Mouse (Mus musculus): ENCODE measurements around the gene Il27ra. TPM values are rescaled to one million over a fixed set of nuclear protein-coding genes. Genes with fewer than 3 reads are reported as not detected.

Il27ra gene
- polyA plus RNA-seq, 1 experiment from 2014 or later = 0.23 TPM

- ATAC-seq (ENCODE audit: low FRiP score) (peak; percentile 13; the same call in 1 of the 2 replicates), DNase-seq (ENCODE audit: low spot score, missing footprints) (peak; percentile 98)
- Histone ChIP-seq H3K4me3 (ENCODE audit: low read depth, low read length) (no peak overlapping the region), H3K9ac (ENCODE audit: low read length) (no peak overlapping the region), H3K4me1 (ENCODE audit: control insufficient read depth, insufficient read depth, low read length) (0 out of 2 replicates have a peak, but pooled peaks cover 4% of the 10 kb centered on the region), H3K36me3 (ENCODE audit: control insufficient read depth, insufficient read depth, low read length) (no peaks in the 10 kb centered on the region), H3K9me3 (ENCODE audit: control insufficient read depth, low read length) (no peaks in the 10 kb centered on the region), H3K4me2 (no peak overlapping the region), H3K27me3 (ENCODE audit: control insufficient read depth, insufficient read depth, low read length) (peaks cover 28% of the 10 kb centered on the region), H3K27ac (ENCODE audit: low read depth, low read length) (no peak overlapping the region)
- WGBS = 11% methylated on average over 5 of the region's 5 CpGs
Observed at GRCm38 (mm10) chr8:84039050-84039449, 3.3 kb downstream of the Il27ra start.

GRCm38 (mm10) chr8:84038015-84038414 lies 4.4 kb downstream of the Il27ra start:
- H3K9me3 ChIP-seq (ENCODE audit: control insufficient read depth, low read length) = no peaks in the 10 kb centered on the region
- no peak overlapping the region for H3K4me3 ChIP-seq (ENCODE audit: low read depth, low read length)
- ATAC-seq (ENCODE audit: low FRiP score) (no peak), DNase-seq (ENCODE audit: low spot score, missing footprints) (no peak)
- no peak overlapping the region for H3K9ac ChIP-seq (ENCODE audit: low read length)
- peaks cover 17% of the 10 kb centered on the region for H3K27me3 ChIP-seq (ENCODE audit: control insufficient read depth, insufficient read depth, low read length)
- 82% methylated on average over 5 of the region's 5 CpGs for WGBS
- no peak overlapping the region for H3K4me2 ChIP-seq
- no peak overlapping the region for H3K27ac ChIP-seq (ENCODE audit: low read depth, low read length)
- no peaks in the 10 kb centered on the region for H3K36me3 ChIP-seq (ENCODE audit: control insufficient read depth, insufficient read depth, low read length)
- H3K4me1 ChIP-seq (ENCODE audit: control insufficient read depth, insufficient read depth, low read length) = 0 out of 2 replicates have a peak, but pooled peaks cover 4% of the 10 kb centered on the region

- DNase-seq (ENCODE audit: low spot score, missing footprints) (no peak), ATAC-seq (ENCODE audit: low FRiP score) (no peak)
- no peaks in the 10 kb centered on the region for H3K36me3 ChIP-seq (ENCODE audit: control insufficient read depth, insufficient read depth, low read length)
- H3K4me3 ChIP-seq (ENCODE audit: low read depth, low read length) = no peak overlapping the region
- no peak overlapping the region for H3K4me2 ChIP-seq
- H3K9ac ChIP-seq (ENCODE audit: low read length) = no peak overlapping the region
- peaks cover 8% of the 10 kb centered on the region for H3K27me3 ChIP-seq (ENCODE audit: control insufficient read depth, insufficient read depth, low read length)
- H3K27ac ChIP-seq (ENCODE audit: low read depth, low read length) = no peak overlapping the region
- H3K9me3 ChIP-seq (ENCODE audit: control insufficient read depth, low read length) = no peaks in the 10 kb centered on the region
- no peaks in the 10 kb centered on the region for H3K4me1 ChIP-seq (ENCODE audit: control insufficient read depth, insufficient read depth, low read length)
- 80% methylated on average over 4 of the region's 4 CpGs for WGBS
Observed at GRCm38 (mm10) chr8:84032777-84033176, 9.6 kb downstream of the Il27ra start.

- Histone ChIP-seq H3K4me3 (ENCODE audit: low read depth, low read length) (no peak overlapping the region), H3K4me2 (no peak overlapping the region), H3K27ac (ENCODE audit: low read depth, low read length) (no peak overlapping the region), H3K36me3 (ENCODE audit: control insufficient read depth, insufficient read depth, low read length) (no peaks in the 10 kb centered on the region), H3K9me3 (ENCODE audit: control insufficient read depth, low read length) (no peaks in the 10 kb centered on the region), H3K4me1 (ENCODE audit: control insufficient read depth, insufficient read depth, low read length) (peaks cover 3% of the 10 kb centered on the region; the same call in 1 of the 2 replicates), H3K9ac (ENCODE audit: low read length) (no peak overlapping the region), H3K27me3 (ENCODE audit: control insufficient read depth, insufficient read depth, low read length) (peaks cover 28% of the 10 kb centered on the region)
- no peak for ATAC-seq (ENCODE audit: low FRiP score)
- no peak for DNase-seq (ENCODE audit: low spot score, missing footprints)
- WGBS = 90% methylated on average over 5 of the region's 5 CpGs
Observed at GRCm38 (mm10) chr8:84029272-84029671, 13.1 kb downstream of the Il27ra start.

DNA sequence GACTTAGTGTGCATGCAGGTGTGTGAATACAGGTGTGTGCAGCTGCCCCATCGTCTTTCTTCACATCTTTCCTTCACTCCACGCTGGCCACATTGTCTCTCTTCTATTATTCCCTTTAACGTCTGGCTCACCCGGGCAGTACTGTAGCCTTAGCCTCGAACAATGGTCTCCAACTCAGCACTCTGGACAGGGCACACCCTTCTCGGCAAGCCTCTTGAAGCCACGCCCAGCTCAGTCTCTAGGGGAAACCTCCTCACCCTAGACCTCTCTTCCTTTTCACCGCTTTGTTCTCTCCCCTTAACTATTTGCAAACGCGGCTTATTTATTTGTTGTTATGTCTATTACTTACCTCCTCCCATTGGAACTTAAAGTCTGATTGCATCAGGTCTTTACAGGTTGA lies 14.9 kb downstream of the Il27ra start:
- peaks cover 3% of the 10 kb centered on the region; the same call in 1 of the 2 replicates for H3K4me1 ChIP-seq (ENCODE audit: control insufficient read depth, insufficient read depth, low read length)
- ATAC-seq (ENCODE audit: low FRiP score) = no peak
- no peaks in the 10 kb centered on the region for H3K9me3 ChIP-seq (ENCODE audit: control insufficient read depth, low read length)
- no peaks in the 10 kb centered on the region for H3K36me3 ChIP-seq (ENCODE audit: control insufficient read depth, insufficient read depth, low read length)
- H3K27me3 ChIP-seq (ENCODE audit: control insufficient read depth, insufficient read depth, low read length) = peaks cover 28% of the 10 kb centered on the region
- DNase-seq (ENCODE audit: low spot score, missing footprints) = no peak
- WGBS = 13% methylated on average over 10 of the region's 10 CpGs
- H3K9ac ChIP-seq (ENCODE audit: low read length) = no peak overlapping the region; the same call in 1 of the 2 replicates
- no peak overlapping the region for H3K4me3 ChIP-seq (ENCODE audit: low read depth, low read length)
- H3K4me2 ChIP-seq = no peak overlapping the region
- H3K27ac ChIP-seq (ENCODE audit: low read depth, low read length) = no peak overlapping the region

- Histone ChIP-seq H3K9ac (ENCODE audit: low read length) (peak overlapping the region; percentile 58), H3K27me3 (ENCODE audit: control insufficient read depth, insufficient read depth, low read length) (peaks cover 33% of the 10 kb centered on the region), H3K36me3 (ENCODE audit: control insufficient read depth, insufficient read depth, low read length) (no peaks in the 10 kb centered on the region), H3K27ac (ENCODE audit: low read depth, low read length) (no peak overlapping the region), H3K4me1 (ENCODE audit: control insufficient read depth, insufficient read depth, low read length) (peaks cover 3% of the 10 kb centered on the region; the same call in 1 of the 2 replicates), H3K9me3 (ENCODE audit: control insufficient read depth, low read length) (no peaks in the 10 kb centered on the region), H3K4me2 (peak overlapping the region; percentile 87), H3K4me3 (ENCODE audit: low read depth, low read length) (peak overlapping the region; percentile 48)
- DNase-seq (ENCODE audit: low spot score, missing footprints) (peak; percentile 95), ATAC-seq (ENCODE audit: low FRiP score) (peak; percentile 86)
- 1% methylated on average over 41 of the region's 41 CpGs for WGBS
Observed at GRCm38 (mm10) chr8:84025863-84026262, 16.5 kb downstream of the Il27ra start.

- Histone ChIP-seq H3K36me3 (ENCODE audit: control insufficient read depth, insufficient read depth, low read length) (no peaks in the 10 kb centered on the region), H3K9ac (ENCODE audit: low read length) (no peak overlapping the region), H3K4me1 (ENCODE audit: control insufficient read depth, insufficient read depth, low read length) (peaks cover 3% of the 10 kb centered on the region; the same call in 1 of the 2 replicates), H3K4me2 (no peak overlapping the region), H3K4me3 (ENCODE audit: low read depth, low read length) (no peak overlapping the region), H3K27ac (ENCODE audit: low read depth, low read length) (no peak overlapping the region), H3K9me3 (ENCODE audit: control insufficient read depth, low read length) (no peaks in the 10 kb centered on the region), H3K27me3 (ENCODE audit: control insufficient read depth, insufficient read depth, low read length) (peaks cover 33% of the 10 kb centered on the region)
- no peak for ATAC-seq (ENCODE audit: low FRiP score)
- peak; percentile 96 for DNase-seq (ENCODE audit: low spot score, missing footprints)
- 12% methylated on average over 10 of the region's 10 CpGs for WGBS
Observed at GRCm38 (mm10) chr8:84024171-84024570, 18.2 kb downstream of the Il27ra start.

- ATAC-seq (ENCODE audit: low FRiP score) = no peak
- peaks cover 33% of the 10 kb centered on the region for H3K27me3 ChIP-seq (ENCODE audit: control insufficient read depth, insufficient read depth, low read length)
- WGBS = 67% methylated on average over 1 of the region's 1 CpGs
Observed at GRCm38 (mm10) chr8:84023631-84024030, 18.8 kb downstream of the Il27ra start.

DNA sequence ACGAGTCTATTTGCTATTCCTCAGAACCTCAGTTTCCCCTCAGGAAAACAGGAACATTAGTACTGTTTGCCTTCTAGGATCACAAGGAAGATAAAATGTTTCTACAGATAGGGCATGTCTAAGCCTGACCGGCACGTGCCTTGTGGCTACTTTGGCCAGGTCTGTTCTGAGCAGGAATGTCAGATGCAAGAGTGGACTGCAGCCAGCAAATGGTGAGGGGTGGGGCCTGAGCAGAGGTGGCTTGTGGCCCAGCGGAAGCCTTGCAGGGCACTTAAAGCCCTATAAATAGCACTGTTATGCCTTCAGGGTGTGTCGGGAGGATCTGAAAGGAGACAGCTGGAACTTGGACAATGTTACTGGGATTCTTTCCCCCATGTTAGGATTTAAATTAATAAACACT lies 19.3 kb downstream of the Il27ra start:
- Histone ChIP-seq H3K9ac (ENCODE audit: low read length) (no peak overlapping the region), H3K27me3 (ENCODE audit: control insufficient read depth, insufficient read depth, low read length) (peaks cover 28% of the 10 kb centered on the region), H3K27ac (ENCODE audit: low read depth, low read length) (no peak overlapping the region), H3K4me1 (ENCODE audit: control insufficient read depth, insufficient read depth, low read length) (peaks cover 3% of the 10 kb centered on the region; the same call in 1 of the 2 replicates), H3K9me3 (ENCODE audit: control insufficient read depth, low read length) (no peaks in the 10 kb centered on the region), H3K4me3 (ENCODE audit: low read depth, low read length) (no peak overlapping the region), H3K36me3 (ENCODE audit: control insufficient read depth, insufficient read depth, low read length) (no peaks in the 10 kb centered on the region), H3K4me2 (no peak overlapping the region)
- no peak for DNase-seq (ENCODE audit: low spot score, missing footprints)
- ATAC-seq (ENCODE audit: low FRiP score) = no peak
- 56% methylated on average over 5 of the region's 5 CpGs for WGBS

More at GRCm38 (mm10) chr8:84023631-84024030, 18.8 kb downstream of the Il27ra start:
- Histone ChIP-seq H3K36me3 (ENCODE audit: control insufficient read depth, insufficient read depth, low read length) (no peaks in the 10 kb centered on the region), H3K9ac (ENCODE audit: low read length) (no peak overlapping the region), H3K9me3 (ENCODE audit: control insufficient read depth, low read length) (no peaks in the 10 kb centered on the region), H3K27ac (ENCODE audit: low read depth, low read length) (no peak overlapping the region), H3K4me3 (ENCODE audit: low read depth, low read length) (no peak overlapping the region), H3K4me1 (ENCODE audit: control insufficient read depth, insufficient read depth, low read length) (peaks cover 3% of the 10 kb centered on the region; the same call in 1 of the 2 replicates), H3K4me2 (no peak overlapping the region)
- no peak for DNase-seq (ENCODE audit: low spot score, missing footprints)

Data from midbrain, embryonic 11.5 days (tissue).